Mouse (Mus musculus) megakaryocyte, adult 5-6 weeks (primary cell): ENCODE data around the gene Dhx8. TPM values are rescaled to one million over a fixed set of nuclear protein-coding genes. Genes with fewer than 3 reads are reported as not detected.

Experiments used
- ATAC-seq: 2 replicates; pipeline ENCODE4 v1.8.0; 2016; ENCODE audit warnings: mild to moderate bottlenecking, inconsistent platforms; ENCODE audit not compliant: poor library complexity, severe bottlenecking
- total RNA-seq, 2 experiments: library from RNA; stranded (forward) in 1 of 2; stranded (reverse) in 1 of 2; fragments of 153-499, 151-499 nt in 1 of 2; fragments of 221-1000, 200-1000 nt in 1 of 2; gene quantifications; 2 replicates each; pipeline versions ENCODE4 v1.2.3 to v1.2.4; 2015 to 2017

The Dhx8 gene
- total RNA-seq, 2 experiments from 2014 or later, result 18.5 to 36.9 TPM

- ATAC-seq, result no peak
Observed at GRCm38 (mm10) chr11:101790811-101791526, 58.2 kb downstream of the Dhx8 start.

- no peak for ATAC-seq
Observed at GRCm38 (mm10) chr11:101797355-101797754, 64.6 kb downstream of the Dhx8 start.

GRCm38 (mm10) chr11:101798083-101798482 lies 65.4 kb downstream of the Dhx8 start:
- no peak for ATAC-seq

GRCm38 (mm10) chr11:101801386-101801785 lies 68.7 kb downstream of the Dhx8 start:
- ATAC-seq, result no peak

- no peak for ATAC-seq
Observed at GRCm38 (mm10) chr11:101805113-101805704, 72.5 kb downstream of the Dhx8 start.

- no peak for ATAC-seq
Observed at GRCm38 (mm10) chr11:101806741-101807140, 74.0 kb downstream of the Dhx8 start.

GRCm38 (mm10) chr11:101807266-101807665 lies 74.5 kb downstream of the Dhx8 start:
- ATAC-seq, result no peak

GRCm38 (mm10) chr11:101809060-101809828 lies 76.5 kb downstream of the Dhx8 start:
- no peak for ATAC-seq

- peak; percentile 84; the same call in 1 of the 2 replicates for ATAC-seq
Observed at GRCm38 (mm10) chr11:101813259-101813658, 80.5 kb downstream of the Dhx8 start.

- peak; percentile 52; the same call in 1 of the 2 replicates for ATAC-seq
Observed at GRCm38 (mm10) chr11:101814375-101815102, 81.8 kb downstream of the Dhx8 start.

- no peak for ATAC-seq
Observed at GRCm38 (mm10) chr11:101815103-101816085, 82.7 kb downstream of the Dhx8 start.

Other genes with a start within 250 kb of the Dhx8 start
- gene Brca1, start 181.0 kb upstream of the Dhx8 start, total RNA-seq (2015), result 15.3 and 15.9 TPM in 2 replicates
- 26.8 and 34.8 TPM in 2 replicates for gene Brca1, start 181.0 kb upstream of the Dhx8 start, total RNA-seq (2017)
- gene Nbr1, start 180.8 kb upstream of the Dhx8 start, total RNA-seq (2015), result 32.4 and 33.9 TPM in 2 replicates
- 53.6 and 60.7 TPM in 2 replicates for gene Nbr1, start 180.8 kb upstream of the Dhx8 start, total RNA-seq (2017)
- gene Tmem106a, start 150.7 kb upstream of the Dhx8 start, total RNA-seq (2015), result 35.3 and 35.7 TPM in 2 replicates
- gene Tmem106a, start 150.7 kb upstream of the Dhx8 start, total RNA-seq (2017), result 20.5 and 24.1 TPM in 2 replicates
- gene Gm11634, start 133.7 kb upstream of the Dhx8 start, total RNA-seq (2015), result not detected in 2 replicates
- gene Gm11634, start 133.7 kb upstream of the Dhx8 start, total RNA-seq (2017), result not detected in 2 replicates
- gene Rdm1, start 105.7 kb upstream of the Dhx8 start, total RNA-seq (2015), result 22.6 and 28.8 TPM in 2 replicates
- gene Rdm1, start 105.7 kb upstream of the Dhx8 start, total RNA-seq (2017), result 18.1 and 23.1 TPM in 2 replicates
- 1.7 and 2.3 TPM in 2 replicates for gene Arl4d, start 67.4 kb upstream of the Dhx8 start, total RNA-seq (2015)
- gene Arl4d, start 67.4 kb upstream of the Dhx8 start, total RNA-seq (2017), result 1.0 and 2.1 TPM in 2 replicates
- gene Etv4, start 52.5 kb downstream of the Dhx8 start, total RNA-seq (2015), result not detected in 2 replicates
- gene Etv4, start 52.5 kb downstream of the Dhx8 start, total RNA-seq (2017), result not detected in 2 replicates
- gene Meox1, start 161.5 kb downstream of the Dhx8 start, total RNA-seq (2015), result not detected in 2 replicates
- gene Meox1, start 161.5 kb downstream of the Dhx8 start, total RNA-seq (2017), result 0.15 TPM in 1 of 2 replicates, not detected in the other
- gene Sost, start 234.1 kb downstream of the Dhx8 start, total RNA-seq (2015), result not detected in 2 replicates
- gene Sost, start 234.1 kb downstream of the Dhx8 start, total RNA-seq (2017), result not detected in 2 replicates